Mouse (Mus musculus): ENCODE measurements around the gene Ror2.
"Not testable (repeated sequence)": the region's sequence is repeated elsewhere in the genome, so short reads cannot be mapped to it uniquely, and the experiment has no call there.

Gene Ror2

DNA sequence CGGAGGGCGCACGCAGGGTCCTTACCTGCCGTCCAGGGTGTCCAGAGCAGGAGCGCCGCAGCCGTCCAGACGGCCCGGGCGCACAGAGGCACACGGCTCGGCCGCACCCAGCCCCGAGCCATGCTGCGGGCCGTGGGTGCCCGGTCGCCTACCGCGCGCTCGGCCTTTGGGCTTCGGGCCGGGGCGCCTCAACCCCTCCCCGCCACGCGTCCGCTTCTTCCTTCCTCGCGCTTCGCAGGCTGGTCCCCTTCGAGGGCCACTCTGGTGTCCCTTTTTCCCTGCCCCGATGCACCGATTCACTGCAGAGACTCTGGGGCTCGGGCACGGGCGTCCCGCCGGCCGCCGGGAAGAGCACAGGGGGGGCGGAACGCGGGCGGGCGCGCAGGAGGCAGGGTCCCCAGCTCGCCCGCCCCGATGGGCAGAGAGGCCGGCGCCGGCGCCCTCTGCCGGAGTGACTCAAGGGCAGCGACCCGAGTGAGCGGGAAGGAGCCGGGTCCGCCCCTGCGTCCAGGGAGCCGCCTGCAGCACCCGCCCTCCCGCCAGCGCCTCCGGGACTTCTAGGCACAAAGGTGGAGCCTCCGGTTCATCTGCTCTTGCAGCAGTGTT is at the start of gene Ror2:
Ror2 (minus strand) TSS at position 369 of the 606 bp plus-strand sequence.
- DNase-seq (ENCODE audit: low read depth, low spot score) = no peak

DNA sequence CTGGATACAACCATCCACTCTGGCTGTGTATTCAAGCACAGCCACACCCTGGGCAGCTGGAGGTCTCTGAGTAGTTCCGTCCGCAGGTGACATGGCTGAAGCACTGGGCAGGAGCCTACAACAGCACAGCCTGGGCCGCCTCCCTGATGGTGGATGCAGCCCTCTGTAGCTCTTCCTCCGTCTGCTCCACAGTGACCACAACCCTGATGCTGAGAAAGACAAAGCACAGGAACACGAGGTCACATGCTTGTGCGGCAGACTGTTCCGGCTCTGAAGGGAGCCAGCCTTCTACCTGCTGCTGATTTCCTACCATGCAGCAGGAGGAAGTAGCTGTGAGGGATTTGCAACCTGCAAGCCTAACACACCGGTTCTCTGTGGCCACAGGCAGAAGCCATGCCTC is 47.8 kb upstream of the Ror2 start:
- DNase-seq (ENCODE audit: low read depth, low spot score) = no peak

DNA sequence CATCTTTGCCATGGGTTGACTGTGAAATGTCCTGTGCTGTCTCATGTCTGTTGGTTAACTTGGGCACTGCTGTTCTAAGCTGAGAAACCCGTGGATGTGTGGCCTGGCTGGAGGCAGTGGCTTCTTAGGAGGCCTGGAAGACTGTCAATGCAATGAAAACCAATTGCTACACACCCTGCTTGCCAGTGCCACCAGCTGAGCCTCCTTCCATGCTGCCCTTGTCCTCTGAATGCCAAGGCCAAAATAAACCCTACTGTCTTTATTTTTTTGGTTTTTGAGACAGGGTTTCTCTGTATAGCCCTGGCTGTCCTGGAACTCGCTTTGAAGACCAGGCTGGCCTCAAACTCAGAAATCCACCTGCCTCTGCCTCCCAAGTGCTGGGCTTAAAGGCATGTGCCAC is 44.3 kb upstream of the Ror2 start:
- no peak for DNase-seq (ENCODE audit: low read depth, low spot score)

DNA sequence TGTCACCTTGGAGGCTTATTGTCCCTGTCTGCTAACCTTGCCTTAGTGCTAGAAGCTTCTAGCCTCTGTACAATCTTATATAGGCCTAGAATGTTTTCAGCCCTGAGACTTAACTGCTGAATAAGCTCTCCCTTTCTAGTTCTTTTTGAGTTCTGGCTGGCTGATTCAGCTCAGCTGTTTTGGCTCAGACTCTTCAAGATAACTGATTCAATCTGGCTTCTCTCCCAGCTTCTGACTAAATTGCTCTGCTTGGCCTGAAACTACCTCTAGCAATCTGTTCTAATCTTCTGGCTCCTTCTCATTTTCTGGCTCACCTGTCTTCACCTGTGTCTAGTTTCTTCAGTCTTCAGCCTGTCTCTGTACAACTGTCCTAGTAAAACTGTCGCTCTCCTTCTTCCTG is 39.6 kb upstream of the Ror2 start:
- no peak for DNase-seq (ENCODE audit: low read depth, low spot score)

DNA sequence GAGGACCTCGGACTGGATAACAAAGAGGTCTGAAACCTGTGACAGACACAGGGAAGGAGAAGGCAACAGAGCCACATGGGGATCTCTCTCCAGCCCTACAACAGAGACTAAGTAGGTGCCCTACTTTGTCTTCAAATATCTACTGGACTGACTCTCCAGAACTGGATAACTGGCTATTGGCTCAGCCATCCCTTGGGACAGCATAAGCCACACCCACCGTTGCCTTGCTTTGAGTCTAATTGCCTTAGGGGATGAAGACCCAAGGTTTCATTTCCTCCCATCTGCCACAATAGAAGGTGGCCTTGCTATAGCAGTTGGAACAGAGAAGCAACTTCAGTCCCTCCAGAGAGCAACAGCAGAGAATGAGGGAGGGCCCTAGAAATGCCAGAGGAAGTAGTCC is 37.7 kb upstream of the Ror2 start:
- no peak for DNase-seq (ENCODE audit: low read depth, low spot score)

DNA sequence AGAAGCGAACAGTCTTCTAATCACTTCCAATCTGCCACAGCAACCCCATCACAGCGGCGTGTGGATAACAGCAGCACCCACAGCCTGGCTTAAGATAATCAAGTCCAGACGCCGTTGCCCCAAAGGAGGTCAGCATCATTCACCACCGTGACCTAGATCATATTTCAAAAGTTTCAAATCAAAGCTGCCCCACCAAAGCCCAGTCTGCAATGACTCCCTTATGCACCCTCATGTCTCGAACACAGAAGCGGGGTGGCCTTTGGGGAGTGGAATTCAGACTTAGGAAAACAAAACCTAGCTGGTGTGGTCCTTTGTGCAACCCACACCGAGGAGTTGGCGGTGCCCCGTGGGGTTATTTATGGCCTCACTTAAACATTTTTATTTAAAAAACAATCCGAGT is 35.0 kb upstream of the Ror2 start:
- no peak for DNase-seq (ENCODE audit: low read depth, low spot score)

DNA sequence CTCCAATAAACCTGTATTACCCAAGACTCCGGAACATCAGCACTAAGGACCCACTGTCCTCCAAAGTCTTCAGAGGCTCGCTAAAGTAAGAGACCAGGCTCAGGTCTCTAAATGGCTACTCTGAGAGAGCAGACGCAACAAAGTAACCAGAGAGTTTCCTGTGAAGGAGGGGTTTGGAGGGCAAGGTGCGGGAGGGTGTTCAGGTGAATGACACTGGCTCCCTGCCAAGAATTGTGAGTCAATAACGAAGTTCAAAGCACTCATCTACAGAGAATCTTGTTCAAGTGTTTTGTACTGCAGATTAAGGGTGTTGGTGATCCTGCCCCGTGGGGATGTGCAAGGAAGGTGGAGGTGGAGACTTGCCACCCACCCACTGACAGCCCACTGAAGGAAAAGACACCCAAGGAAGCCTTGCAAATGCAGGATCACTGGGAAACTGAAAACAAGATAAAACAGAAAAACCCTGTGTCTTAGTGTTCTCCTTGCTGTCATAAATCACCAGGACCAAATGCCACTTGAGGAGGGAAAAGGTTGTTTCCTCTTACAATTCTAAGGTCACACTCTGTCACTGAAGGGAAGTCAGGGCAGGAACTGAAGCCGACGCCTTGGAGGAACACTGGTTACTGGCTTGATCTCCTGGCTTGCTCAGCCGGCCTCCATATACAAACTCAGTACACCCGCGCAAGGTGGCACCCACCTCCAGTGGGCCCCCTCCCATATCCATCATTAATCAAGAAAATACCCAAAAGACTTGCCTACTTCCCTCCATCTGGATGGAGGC is 30.8 kb upstream of the Ror2 start:
- DNase-seq (ENCODE audit: low read depth, low spot score) = no peak

DNA sequence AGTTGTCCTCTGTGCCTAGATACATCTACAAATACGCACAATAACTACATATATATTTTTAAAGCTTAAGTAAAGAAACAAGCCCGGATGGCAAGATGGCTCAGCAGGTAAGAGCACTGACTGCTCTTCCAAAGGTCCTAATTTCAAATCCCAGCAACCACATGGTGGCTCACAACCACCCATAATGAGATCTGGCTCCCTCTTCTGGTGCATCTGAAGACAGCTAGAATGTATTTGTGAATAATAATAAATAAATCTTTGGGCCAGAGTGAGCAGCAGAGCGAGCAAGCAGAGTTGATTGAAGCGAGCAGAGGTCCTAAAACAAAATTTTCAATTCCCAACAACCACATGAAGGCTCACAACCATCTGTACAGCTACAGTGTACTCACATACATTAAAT is 29.8 kb upstream of the Ror2 start:
- DNase-seq (ENCODE audit: low read depth, low spot score) = not testable (repeated sequence)

DNA sequence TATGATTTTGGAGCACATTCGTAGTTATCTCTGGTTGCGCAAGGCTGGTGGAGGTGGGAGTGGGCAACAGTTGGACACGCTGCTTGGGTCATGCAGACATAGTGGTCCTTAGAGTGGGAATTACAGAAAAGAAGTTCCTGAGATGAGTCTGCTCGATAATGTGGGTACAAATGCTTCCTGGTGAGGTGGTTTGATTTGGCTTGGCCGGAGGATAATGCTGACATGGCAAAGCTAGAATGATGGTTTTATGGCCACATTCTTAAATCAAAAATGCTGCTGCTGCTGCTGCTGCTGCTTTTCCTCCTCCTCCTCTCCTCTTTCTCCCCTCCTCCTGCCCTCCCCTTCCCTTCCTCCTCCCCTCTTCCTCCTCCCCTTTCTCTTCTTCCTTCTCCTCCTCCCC is 24.5 kb upstream of the Ror2 start:
- DNase-seq (ENCODE audit: low read depth, low spot score) = no peak

DNA sequence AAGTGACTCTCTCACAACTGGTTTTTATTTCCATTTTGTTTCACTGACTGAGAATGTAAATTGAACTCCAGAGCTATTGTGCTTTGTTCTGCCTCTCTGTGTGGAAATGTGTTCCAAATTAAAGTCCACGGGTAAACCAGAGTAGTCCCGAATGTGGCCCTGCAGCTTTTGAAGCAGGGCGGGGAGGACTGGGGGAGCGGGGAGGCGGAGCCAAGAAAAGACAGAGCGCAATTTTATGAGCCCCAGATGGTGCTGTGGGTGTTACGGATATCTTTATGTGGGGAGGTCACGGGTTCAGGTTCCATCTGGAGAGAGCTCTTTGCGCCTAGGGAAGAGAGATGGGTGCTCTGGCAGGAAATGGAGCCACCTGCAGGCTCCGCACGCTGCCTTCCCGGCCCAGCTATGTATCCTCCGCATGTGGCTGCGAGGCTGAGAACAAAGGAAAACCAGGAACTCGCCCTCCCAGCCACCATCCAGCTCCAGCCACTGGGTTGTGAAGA is 23.8 kb upstream of the Ror2 start:
- DNase-seq (ENCODE audit: low read depth, low spot score) = no peak

DNA sequence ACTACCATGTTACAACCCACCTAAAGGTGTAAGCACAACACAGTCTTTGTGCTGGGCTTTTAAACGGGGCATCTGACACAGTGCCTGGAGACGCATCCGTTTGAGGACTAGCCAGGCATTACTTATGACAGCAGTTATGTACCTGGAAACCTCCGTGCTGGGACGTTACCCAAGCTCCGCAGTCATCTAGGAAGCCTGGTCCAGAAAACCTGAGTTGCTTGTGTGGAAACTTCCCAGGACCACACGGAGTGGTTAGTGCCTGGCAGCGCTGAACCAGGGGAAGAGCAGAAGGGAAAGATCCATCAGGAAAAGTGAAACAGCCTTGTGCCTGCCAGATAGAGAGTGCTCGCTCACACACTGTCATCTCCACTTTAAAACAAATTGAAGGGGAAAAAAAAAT is 23.2 kb upstream of the Ror2 start:
- DNase-seq (ENCODE audit: low read depth, low spot score) = no peak

DNA sequence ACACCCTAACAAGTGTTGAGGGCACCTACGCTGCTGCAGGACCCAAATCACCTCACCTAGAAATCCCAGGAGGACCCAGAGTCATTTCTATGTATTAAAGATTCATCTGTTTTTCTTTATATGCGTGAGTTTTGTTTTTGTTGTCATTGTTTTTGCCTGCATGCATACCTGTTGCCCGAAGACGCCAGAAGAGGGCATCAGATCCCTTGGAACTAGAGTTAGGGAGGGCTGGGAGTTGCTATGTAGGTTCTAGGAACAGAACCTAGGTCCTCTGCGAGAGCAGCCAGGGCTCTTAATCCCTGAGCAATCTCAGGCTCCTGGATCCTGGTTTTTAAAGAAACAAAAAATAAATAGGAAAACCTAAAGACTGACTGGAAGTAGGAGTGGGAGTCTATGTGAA is 20.9 kb upstream of the Ror2 start:
- DNase-seq (ENCODE audit: low read depth, low spot score) = no peak

DNA sequence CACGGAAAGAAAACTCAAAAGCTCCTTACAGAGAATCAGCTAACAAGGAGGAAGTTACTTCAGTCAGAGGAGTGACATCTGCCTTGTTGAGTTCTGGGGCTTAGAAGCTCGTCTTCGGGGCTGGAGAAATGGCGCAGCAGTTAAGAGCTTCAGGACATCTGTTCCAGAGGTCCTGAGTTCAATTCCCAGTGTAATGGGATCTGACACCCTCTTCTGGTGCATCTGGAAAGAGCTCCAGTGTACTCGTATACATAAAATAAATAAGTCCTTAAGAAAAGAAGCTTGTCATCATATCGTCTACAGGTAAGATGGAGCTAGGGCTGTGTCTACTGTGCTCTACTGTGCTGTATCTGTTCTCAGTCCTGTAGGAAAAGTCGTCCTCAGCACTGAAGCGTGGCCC is 19.3 kb upstream of the Ror2 start:
- no peak for DNase-seq (ENCODE audit: low read depth, low spot score)

DNA sequence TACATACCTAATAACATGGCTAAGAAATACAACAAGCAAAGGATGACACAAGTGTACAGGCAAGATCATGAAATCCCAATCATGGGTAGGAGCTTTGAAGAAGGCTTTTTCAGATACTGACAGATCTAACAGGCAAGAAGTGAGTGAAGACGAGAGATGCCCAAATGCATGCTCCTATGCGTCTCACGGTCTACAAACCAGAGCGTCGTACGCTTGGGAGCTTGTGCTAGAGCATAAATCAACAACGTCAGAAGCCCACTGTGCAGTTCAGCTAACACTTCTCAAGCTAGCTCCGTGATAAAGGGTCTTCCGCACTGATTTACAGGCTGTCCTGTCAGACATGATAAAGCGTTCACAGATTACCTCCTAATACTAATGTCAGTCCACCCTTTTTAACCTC is 16.8 kb upstream of the Ror2 start:
- no peak for DNase-seq (ENCODE audit: low read depth, low spot score)

DNA sequence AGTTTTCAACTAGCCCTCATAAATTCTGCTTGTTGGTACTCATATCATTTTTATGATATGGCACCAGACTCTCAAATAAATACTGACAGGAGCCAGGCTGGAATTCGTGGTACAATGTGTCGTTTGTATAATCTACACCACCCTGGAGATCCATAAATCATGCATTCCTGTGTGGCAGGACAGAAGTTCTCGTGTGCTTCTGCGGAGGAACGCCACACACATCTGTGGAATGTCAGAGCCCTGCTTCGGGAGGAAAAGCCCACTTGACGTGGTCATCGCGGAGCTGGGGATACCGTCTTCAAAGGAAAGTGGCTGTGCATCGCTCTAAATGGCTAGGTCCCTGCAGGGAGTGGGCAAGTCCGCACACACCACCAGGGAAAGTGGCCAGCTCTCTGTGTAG is 7.1 kb upstream of the Ror2 start:
- no peak for DNase-seq (ENCODE audit: low read depth, low spot score)

DNA sequence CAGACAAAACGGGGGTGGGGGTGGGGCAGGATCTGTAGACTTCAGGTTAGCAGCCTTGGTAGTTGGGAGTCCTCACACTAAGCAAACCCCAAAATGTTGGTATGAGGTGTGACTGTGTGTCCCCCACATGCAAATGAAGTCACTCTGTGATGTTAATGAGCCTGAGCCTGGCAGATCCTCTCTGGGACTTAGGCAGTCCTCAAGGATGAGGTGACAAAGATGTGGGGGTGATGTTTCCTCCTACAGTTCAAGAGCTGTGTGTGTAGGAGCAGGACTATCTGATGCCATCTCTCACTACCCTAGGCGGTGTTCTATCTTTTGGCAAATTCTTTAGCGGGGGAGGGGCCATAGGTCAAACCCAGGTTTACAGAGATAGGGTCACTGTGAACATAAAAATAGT is 6.3 kb upstream of the Ror2 start:
- no peak for DNase-seq (ENCODE audit: low read depth, low spot score)

DNA sequence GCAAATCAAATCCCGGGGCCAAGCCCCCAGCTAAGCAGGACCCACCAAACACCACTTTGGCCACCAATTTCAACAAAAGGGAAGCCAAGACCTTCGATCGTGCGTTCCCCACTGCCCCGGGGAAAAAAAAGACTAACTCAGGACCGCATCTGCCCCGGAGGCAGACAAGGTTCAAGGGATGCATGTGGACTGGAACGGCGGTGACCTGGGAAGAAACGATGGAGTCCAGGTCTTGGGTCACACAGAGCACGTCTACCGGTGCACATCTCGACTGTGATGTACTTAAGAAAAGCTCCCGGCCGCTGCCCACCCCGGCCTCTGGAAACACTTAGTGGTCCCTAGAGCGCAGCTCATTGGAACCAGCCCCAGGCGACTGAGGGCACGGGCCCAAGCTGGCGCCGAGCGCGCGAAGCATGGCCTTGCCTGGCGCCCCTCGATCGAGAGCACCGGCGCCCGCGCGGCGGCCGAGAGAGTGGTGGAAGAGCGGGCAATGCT is 616 bp downstream of the Ror2 start:
- no peak for DNase-seq (ENCODE audit: low read depth, low spot score)

DNA sequence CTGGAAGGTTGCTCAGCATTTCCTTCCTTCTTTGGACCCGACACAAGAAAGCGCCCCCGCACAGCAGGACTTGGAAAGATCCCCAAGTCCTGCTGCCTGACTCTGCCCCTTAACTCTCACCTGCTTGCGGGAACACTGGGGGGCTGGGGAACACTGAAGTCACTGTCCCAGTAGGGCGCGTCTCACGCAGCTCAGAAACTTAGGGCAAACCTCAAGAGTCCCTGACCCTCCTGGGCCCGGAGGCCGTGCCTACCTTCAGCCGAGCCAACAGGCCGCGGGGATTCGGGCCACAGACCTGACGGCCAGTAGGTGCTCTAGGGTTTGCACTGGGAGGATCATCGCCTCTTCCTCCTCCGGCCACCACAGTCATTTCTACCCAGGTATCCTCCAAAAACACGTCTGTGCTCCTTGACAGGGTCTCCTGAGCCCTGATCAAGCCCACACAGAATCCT is 1.2 kb downstream of the Ror2 start:
- DNase-seq (ENCODE audit: low read depth, low spot score) = no peak

DNA sequence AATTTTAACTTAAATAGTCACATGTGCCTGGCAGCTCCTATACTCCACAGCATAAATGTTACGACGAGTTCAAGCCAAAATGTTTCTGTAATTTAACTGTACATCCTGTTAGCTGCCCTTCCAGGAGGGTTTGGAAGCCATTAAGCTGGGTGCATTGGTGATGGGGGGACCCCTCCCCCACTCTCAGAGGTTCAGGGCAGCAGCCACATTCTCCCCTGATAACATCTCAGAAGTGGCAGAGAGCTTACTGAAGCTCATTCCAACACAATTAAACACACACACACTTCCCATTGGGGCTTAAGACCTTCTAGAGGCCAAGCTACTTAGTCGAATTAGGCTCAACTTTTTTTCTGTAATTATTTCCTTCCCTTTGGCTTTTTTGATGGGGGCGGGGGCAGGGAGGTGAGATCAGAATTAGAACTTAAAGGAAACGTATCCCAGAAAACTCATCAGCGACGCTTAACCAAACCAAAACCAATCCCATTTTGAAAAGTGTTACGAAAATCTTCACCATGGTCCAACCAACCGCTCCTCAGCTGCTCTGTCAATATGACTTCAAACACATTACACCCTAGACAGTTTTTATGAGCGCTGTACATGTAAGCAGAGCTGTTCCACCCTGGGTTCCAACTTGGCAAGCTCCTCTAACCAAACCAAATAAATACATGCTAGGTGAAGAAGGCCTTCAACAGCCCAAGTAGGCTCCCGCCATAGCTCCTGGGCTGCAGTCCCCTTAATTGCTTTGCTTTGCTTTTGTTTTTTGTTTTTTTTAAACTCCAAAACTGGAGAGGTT is 4.1 kb downstream of the Ror2 start:
- no peak for DNase-seq (ENCODE audit: low read depth, low spot score)

DNA sequence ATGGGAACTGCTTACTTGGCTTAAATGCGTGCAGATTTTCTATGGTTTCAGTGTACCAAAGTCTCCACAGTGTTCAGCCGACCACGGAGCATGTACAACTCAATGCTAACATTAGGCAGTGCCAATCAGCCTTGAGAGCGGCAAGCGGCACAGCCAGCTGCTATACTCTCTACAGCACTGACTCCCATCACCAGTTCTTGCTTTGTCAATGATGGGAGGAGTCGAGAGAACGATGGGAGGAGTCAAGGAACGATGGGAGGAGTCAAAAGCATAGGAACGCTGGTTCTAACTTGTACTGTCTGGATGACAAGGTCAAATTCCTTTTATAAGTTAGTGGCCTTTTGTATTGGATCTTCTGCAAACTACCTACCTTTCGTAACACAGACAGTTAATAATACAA is 7.0 kb downstream of the Ror2 start:
- DNase-seq (ENCODE audit: low read depth, low spot score) = no peak

DNA sequence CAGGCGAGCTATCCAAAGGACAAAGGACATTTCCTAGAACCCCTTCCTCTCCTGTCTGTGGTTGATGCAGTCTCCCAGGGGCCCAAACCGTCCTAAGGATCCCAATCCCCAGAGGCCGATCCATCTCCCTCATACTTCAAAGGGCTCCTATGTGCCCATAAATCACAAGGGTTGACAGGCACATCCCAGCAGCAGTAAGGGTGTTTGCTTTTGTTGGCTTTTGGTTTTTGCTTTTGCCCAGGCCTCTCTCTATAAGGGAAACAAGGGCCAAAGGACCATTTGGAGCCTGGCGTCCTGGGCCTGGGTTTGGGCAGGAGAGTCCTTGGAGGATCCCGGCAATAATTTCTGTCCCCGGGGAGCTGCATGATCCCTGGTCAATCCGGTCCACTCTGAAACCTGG is 9.5 kb downstream of the Ror2 start:
- DNase-seq (ENCODE audit: low read depth, low spot score) = no peak

DNA sequence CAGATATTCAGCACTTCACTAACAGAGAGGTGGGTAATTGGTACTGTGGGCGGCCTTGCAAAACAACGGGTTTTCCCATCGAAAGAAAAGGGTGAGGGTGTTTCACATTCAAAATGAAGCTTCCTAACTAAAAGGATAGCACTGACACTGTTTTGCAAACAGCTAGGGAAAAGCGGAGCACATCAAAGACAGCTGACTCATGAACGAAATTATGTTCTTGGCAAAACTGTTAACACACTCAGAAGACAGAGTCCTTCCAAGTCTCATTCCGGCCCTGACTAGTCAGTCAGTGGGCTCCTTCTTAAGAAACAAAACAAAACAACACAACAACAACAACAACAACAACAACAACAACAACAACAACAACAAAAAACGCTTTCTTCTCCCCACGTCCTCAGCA is 10.1 kb downstream of the Ror2 start:
- no peak for DNase-seq (ENCODE audit: low read depth, low spot score)
